Mouse (Mus musculus): ENCODE measurements around the gene Lrg1. TPM values are rescaled to one million over a fixed set of nuclear protein-coding genes. Genes with fewer than 3 reads are reported as not detected.

Lrg1 gene
- polyA plus RNA-seq, 1 experiment from 2014 or later = 3.2 TPM

- Histone ChIP-seq H3K4me3 (replicated peaks) (no peak overlapping the region), H3K27ac (replicated peaks) (no peak overlapping the region), H3K4me2 (no peak overlapping the region), H3K9me3 (replicated peaks) (no peaks in the 10 kb centered on the region), H3K36me3 (replicated peaks) (peaks cover 54% of the 10 kb centered on the region), H3K4me1 (replicated peaks) (peaks cover 24% of the 10 kb centered on the region), H3K27me3 (no peaks in the 10 kb centered on the region), H3K9ac (no peak overlapping the region)
- 83% methylated on average over 5 of the region's 5 CpGs for WGBS (ENCODE audit: insufficient replicate concordance)
- ATAC-seq (ENCODE audit: insufficient read depth) = no peak
Measured at GRCm38 (mm10) chr17:56072243-56072642, 49.6 kb downstream of the Lrg1 start.

- H3K4me2 ChIP-seq = no peak overlapping the region
- no peak for ATAC-seq (ENCODE audit: insufficient read depth)
- H3K36me3 ChIP-seq (replicated peaks) = peaks cover 66% of the 10 kb centered on the region
Measured at GRCm38 (mm10) chr17:56071126-56071525, 50.7 kb downstream of the Lrg1 start.

More at GRCm38 (mm10) chr17:56071126-56071525, 50.7 kb downstream of the Lrg1 start:
- H3K27ac ChIP-seq (replicated peaks) = no peak overlapping the region
- H3K9me3 ChIP-seq (replicated peaks) = no peaks in the 10 kb centered on the region
- H3K4me1 ChIP-seq (replicated peaks) = peaks cover 24% of the 10 kb centered on the region
- no peaks in the 10 kb centered on the region for H3K27me3 ChIP-seq
- H3K9ac ChIP-seq = no peak overlapping the region
- H3K4me3 ChIP-seq (replicated peaks) = no peak overlapping the region

Other genes with a start within 250 kb of the Lrg1 start
- gene Zfp119a, start 243.1 kb downstream of the Lrg1 start, polyA plus RNA-seq (2015; fragmentation: Nextera tagmentation; extraction: Ambion mirVana) = 2.0 and 2.2 TPM in 2 replicates
- 5.9 and 6.0 TPM in 2 replicates for gene Zfp959, start 229.9 kb downstream of the Lrg1 start, polyA plus RNA-seq (2015; fragmentation: Nextera tagmentation; extraction: Ambion mirVana)
- gene Zfp119b, start 172.5 kb downstream of the Lrg1 start, polyA plus RNA-seq (2015; fragmentation: Nextera tagmentation; extraction: Ambion mirVana) = 2.3 and 2.8 TPM in 2 replicates
- 9.2 and 10.0 TPM in 2 replicates for gene Ebi3, start 169.4 kb downstream of the Lrg1 start, polyA plus RNA-seq (2015; fragmentation: Nextera tagmentation; extraction: Ambion mirVana)
- 7.2 and 9.7 TPM in 2 replicates for gene Yju2, start 162.9 kb downstream of the Lrg1 start, polyA plus RNA-seq (2015; fragmentation: Nextera tagmentation; extraction: Ambion mirVana)
- gene Shd, start 151.5 kb downstream of the Lrg1 start, polyA plus RNA-seq (2015; fragmentation: Nextera tagmentation; extraction: Ambion mirVana) = 0.18 and 0.32 TPM in 2 replicates
- 0.13 and 0.50 TPM in 2 replicates for gene Fsd1, start 135.5 kb downstream of the Lrg1 start, polyA plus RNA-seq (2015; fragmentation: Nextera tagmentation; extraction: Ambion mirVana)
- 3.3 and 3.9 TPM in 2 replicates for gene Stap2, start 116.4 kb downstream of the Lrg1 start, polyA plus RNA-seq (2015; fragmentation: Nextera tagmentation; extraction: Ambion mirVana)
- 20.4 and 21.0 TPM in 2 replicates for gene Mpnd, start 116.3 kb downstream of the Lrg1 start, polyA plus RNA-seq (2015; fragmentation: Nextera tagmentation; extraction: Ambion mirVana)
- gene Sh3gl1, start 85.4 kb downstream of the Lrg1 start, polyA plus RNA-seq (2015; fragmentation: Nextera tagmentation; extraction: Ambion mirVana) = 44.0 and 50.7 TPM in 2 replicates
- gene Chaf1a, start 81.6 kb downstream of the Lrg1 start, polyA plus RNA-seq (2015; fragmentation: Nextera tagmentation; extraction: Ambion mirVana) = 16.6 and 18.5 TPM in 2 replicates
- 12.5 and 13.0 TPM in 2 replicates for gene Ubxn6, start 47.0 kb downstream of the Lrg1 start, polyA plus RNA-seq (2015; fragmentation: Nextera tagmentation; extraction: Ambion mirVana)
- gene Hdgfl2, start 42.4 kb downstream of the Lrg1 start, polyA plus RNA-seq (2015; fragmentation: Nextera tagmentation; extraction: Ambion mirVana) = 42.7 and 43.0 TPM in 2 replicates
- 0.02 and 0.06 TPM in 2 replicates for gene Plin4, start 12.2 kb downstream of the Lrg1 start, polyA plus RNA-seq (2015; fragmentation: Nextera tagmentation; extraction: Ambion mirVana)
- 1.3 and 3.7 TPM in 2 replicates for gene Plin5, start 4.4 kb downstream of the Lrg1 start, polyA plus RNA-seq (2015; fragmentation: Nextera tagmentation; extraction: Ambion mirVana)
- 0.81 and 1.3 TPM in 2 replicates for gene Sema6b, start 18.3 kb upstream of the Lrg1 start, polyA plus RNA-seq (2015; fragmentation: Nextera tagmentation; extraction: Ambion mirVana)
- gene Tnfaip8l1, start 40.5 kb upstream of the Lrg1 start, polyA plus RNA-seq (2015; fragmentation: Nextera tagmentation; extraction: Ambion mirVana) = 2.7 and 3.1 TPM in 2 replicates
- 58.6 and 66.4 TPM in 2 replicates for gene Mydgf, start 61.9 kb upstream of the Lrg1 start, polyA plus RNA-seq (2015; fragmentation: Nextera tagmentation; extraction: Ambion mirVana)
- 19.6 and 22.9 TPM in 2 replicates for gene Dpp9, start 96.9 kb upstream of the Lrg1 start, polyA plus RNA-seq (2015; fragmentation: Nextera tagmentation; extraction: Ambion mirVana)
- 5.7 and 6.4 TPM in 2 replicates for gene Fem1a, start 134.8 kb upstream of the Lrg1 start, polyA plus RNA-seq (2015; fragmentation: Nextera tagmentation; extraction: Ambion mirVana)
- 3.2 and 3.7 TPM in 2 replicates for gene Ticam1, start 154.8 kb upstream of the Lrg1 start, polyA plus RNA-seq (2015; fragmentation: Nextera tagmentation; extraction: Ambion mirVana)
- 33.3 and 36.0 TPM in 2 replicates for gene Plin3, start 170.9 kb upstream of the Lrg1 start, polyA plus RNA-seq (2015; fragmentation: Nextera tagmentation; extraction: Ambion mirVana)
- not detected in 2 replicates for gene Arrdc5, start 178.3 kb upstream of the Lrg1 start, polyA plus RNA-seq (2015; fragmentation: Nextera tagmentation; extraction: Ambion mirVana)
- gene Uhrf1, start 181.3 kb upstream of the Lrg1 start, polyA plus RNA-seq (2015; fragmentation: Nextera tagmentation; extraction: Ambion mirVana) = 96.8 and 109 TPM in 2 replicates
- gene Kdm4b, start 204.1 kb upstream of the Lrg1 start, polyA plus RNA-seq (2015; fragmentation: Nextera tagmentation; extraction: Ambion mirVana) = 7.0 and 9.5 TPM in 2 replicates